Mouse (Mus musculus): Measurements from ENCODE around the gene Pex5l.

Gene Pex5l

GRCm38 (mm10) chr3:32939802-32940501, 203.1 kb downstream of the Pex5l start:
- no peak for DNase-seq (ENCODE audit: low spot score in 2 of 2)

GRCm38 (mm10) chr3:32924168-32924567, 218.9 kb downstream of the Pex5l start:
- DNase-seq (ENCODE audit: low spot score in 2 of 2) = no peak

GRCm38 (mm10) chr3:32910071-32910551, 232.9 kb downstream of the Pex5l start:
- DNase-seq (ENCODE audit: low spot score in 2 of 2) = peak; percentile 35 to 53

GRCm38 (mm10) chr3:32908400-32908799, 234.6 kb downstream of the Pex5l start:
- no peak for DNase-seq (ENCODE audit: low spot score in 2 of 2)

GRCm38 (mm10) chr3:32905850-32906779, 236.9 kb downstream of the Pex5l start:
- DNase-seq (ENCODE audit: low spot score in 2 of 2) = no peak

- DNase-seq (ENCODE audit: low spot score in 2 of 2) = no peak
Measured at GRCm38 (mm10) chr3:32904599-32904998, 238.4 kb downstream of the Pex5l start.

GRCm38 (mm10) chr3:32903462-32903861, 239.6 kb downstream of the Pex5l start:
- DNase-seq (ENCODE audit: low spot score in 2 of 2) = no peak
